Mouse (Mus musculus) thymus, postnatal 14 days (tissue): Measurements from ENCODE around the gene Olfr69.
"Not testable (repeated sequence)": the region's sequence is repeated elsewhere in the genome, so short reads cannot be mapped to it uniquely, and the experiment has no call there.

ENCODE experiments used
- DNase-seq: peaks from one replicate; pipeline ENCODE4 v3.0.0; 2021

Olfr69 gene

GRCm38 (mm10) chr7:103771494-103771893 lies at the start of gene Olfr69:
Olfr69 (minus strand) TSS chr7:103771594.
- DNase-seq, result no peak

- DNase-seq, result not testable (repeated sequence)
Observed at GRCm38 (mm10) chr7:103815085-103815484, 43.7 kb upstream of the Olfr69 start.

- DNase-seq, result no peak
Observed at GRCm38 (mm10) chr7:103813766-103814165, 42.4 kb upstream of the Olfr69 start, which contains the start of gene Hbb-bt. Hbb-bt (minus strand) TSS chr7:103813996.

DNA sequence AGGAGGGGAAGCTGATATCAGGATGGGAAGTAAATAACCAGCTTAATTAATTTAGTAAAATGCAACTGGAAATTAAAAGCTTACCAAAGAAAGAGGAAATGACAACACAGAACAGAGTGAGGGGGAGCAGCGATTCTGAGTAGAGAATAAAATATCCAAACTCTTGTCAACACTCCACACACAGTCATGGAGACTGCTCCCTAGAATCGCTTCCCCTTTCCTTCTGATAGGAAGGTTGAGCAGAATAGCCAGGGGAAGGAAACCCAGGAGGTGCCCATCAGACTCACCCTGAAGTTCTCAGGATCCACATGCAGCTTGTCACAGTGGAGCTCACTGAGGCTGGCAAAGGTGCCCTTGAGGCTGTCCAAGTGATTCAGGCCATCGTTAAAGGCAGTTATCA lies 41.8 kb upstream of the Olfr69 start:
- not testable (repeated sequence) for DNase-seq

- no peak for DNase-seq
Observed at GRCm38 (mm10) chr7:103812174-103812573, 40.8 kb upstream of the Olfr69 start.

DNA sequence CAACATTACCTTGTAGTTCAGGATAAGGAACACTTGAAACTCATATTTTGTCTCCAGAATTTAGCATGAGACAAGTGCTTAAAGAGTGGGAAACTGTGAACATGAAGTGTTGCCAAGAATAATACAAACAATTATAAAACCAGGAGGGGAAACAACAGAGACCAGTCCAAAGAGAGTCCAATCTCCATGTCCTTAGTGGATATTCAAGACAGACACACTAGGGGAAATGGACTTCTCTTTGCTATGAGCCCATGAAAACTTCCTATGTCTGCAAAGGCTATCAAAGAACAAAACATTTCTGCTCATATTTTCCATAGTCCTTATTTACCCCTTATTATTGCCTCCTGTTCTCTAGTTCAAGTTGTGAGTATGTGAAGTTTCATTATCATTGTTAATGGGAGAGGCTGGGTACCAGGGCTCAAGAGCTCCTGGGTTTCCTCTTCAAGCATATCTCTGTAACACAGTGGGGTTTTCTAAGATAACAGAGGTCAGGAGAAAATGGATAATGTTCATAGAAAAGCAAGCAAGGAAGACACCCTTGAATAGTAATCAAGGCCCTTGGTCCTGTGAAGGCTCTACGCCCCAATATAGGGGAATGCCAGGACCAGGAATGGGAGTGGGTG lies 39.9 kb upstream of the Olfr69 start:
- no peak for DNase-seq

DNA sequence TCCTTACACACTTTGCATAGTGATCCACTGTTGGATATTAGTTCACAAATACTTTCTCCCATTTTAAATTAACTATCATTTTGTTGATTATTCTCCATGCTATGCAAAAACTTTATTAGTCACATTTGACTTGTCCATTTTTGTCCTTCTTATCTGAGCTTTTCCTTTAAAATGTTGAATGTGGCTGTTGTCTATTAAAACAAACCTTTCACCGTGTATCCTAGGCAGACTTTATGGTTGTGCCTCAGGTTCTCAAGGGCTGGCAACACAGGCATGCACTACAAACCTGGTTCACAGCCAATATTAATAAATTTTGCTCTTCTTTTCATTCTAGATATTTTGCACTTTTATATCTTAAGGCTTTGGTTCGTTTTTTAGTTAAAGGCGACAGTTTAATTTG lies 39.4 kb upstream of the Olfr69 start:
- DNase-seq, result no peak

- DNase-seq, result no peak
Observed at GRCm38 (mm10) chr7:103810296-103810695, 38.9 kb upstream of the Olfr69 start.

GRCm38 (mm10) chr7:103809801-103810155 lies 38.4 kb upstream of the Olfr69 start:
- no peak for DNase-seq

DNA sequence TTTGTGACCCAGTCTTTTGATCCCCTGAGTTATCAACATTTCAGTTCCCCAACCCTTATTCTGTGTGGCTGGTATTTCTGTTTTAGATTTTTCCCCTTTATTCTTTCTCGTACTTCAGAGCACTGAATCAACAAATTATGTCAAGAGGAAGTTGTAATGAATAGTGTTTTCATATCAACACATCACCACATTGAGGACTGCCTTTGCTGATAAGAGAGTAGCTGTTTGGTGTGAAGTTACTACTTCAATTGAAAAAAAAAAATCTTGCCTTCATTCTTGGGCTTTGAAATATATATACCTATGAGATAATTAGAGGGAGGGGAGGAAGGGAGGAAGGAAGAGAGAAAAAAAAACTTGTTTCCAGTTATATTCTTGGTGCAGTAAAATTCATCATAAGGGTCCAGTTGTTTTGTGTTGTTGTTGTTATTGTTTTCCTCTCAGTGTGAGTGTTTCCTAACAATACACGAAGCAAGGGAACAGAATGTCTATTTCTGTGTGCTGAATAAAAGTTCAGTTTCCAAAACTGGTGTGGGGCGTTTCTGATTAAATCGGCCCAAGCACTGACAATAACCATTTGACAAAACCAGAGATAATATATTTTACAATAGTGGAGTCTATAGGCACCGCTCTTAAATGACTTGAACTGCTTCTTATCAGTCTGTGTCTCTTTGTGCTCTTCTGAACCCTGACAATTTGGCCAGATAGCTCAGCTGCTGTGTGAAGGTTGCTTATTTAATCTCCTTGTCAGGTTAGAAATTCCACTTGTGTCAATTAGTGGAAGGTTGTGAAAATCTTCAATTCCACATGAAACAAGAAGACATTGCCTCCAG lies 37.8 kb upstream of the Olfr69 start:
- DNase-seq, result no peak

DNA sequence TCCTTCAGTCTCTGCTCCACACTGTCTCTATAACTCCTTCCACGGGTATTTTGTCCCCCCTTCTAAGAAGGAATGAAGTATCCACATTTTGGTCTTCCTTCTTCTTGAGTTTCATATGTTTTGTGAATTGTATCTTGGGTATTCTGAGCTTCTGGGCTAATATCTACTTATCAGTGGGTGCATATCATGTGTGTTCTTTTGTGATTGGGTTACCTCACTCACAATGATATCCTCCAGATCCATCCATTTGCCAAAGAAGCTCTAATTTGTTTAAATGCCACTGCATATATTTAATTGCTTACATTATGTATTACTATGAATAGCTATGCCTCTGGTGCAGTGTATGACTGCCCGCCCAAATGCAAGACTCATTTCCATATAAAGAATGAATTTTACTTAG lies 36.7 kb upstream of the Olfr69 start:
- not testable (repeated sequence) for DNase-seq

GRCm38 (mm10) chr7:103806856-103807255 lies 35.5 kb upstream of the Olfr69 start:
- DNase-seq, result peak; percentile 15

DNA sequence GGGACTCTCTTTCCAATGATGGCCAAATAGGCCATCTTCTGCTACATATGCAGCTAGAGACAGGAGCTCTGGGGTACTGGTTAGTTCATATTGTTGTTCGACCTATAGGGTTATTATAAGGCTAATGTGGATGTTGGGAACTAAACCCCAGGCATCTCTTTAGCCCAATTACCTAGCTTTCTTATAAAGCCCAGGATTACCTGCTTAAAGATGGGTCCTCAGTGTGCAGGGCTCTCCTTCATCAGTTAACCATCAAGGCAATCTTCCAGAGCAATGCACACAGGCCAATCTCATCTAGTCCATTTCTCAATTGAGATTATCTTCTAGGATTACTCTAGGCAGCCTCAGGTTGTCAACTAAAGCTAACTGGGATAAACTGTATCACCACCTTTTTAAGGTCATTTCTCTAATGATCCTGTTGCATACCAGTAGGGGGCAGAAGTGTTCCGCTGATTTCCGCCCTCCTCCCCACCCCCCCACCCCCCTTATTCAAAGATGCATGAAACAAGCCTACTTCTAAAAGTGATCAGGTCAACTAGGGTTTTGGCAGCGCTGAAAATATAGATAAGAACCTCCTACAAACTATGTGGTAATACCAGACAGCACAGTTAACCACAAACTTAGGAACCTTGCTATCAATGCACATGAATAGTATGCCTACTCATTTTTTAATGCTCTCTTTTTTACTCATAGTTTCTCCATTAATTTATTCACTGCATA lies 21.4 kb upstream of the Olfr69 start:
- DNase-seq, result no peak

DNA sequence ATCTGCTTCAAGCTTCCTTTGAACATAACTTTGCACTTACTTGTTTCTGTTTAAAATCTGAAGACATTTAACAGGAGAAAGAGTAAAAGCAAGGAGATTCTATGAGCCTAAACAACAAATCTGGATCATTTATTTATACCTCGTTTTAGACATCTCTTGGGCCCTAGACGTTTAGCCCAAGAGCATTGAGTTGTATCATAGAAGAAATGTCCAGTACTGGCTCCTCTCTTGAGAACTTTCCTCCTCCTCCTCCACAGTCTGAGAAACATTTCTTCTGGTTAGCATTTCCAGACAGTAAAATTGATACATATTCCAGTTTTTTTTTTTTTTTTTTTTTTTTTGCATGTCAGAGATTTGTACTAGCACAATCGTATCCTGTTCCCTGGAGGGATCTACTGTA lies 20.3 kb upstream of the Olfr69 start, which contains the start of gene Olfr67:
Gene Olfr67, minus strand, starts transcription at position 101 of the 400 bp plus-strand sequence.
- DNase-seq, result no peak

DNA sequence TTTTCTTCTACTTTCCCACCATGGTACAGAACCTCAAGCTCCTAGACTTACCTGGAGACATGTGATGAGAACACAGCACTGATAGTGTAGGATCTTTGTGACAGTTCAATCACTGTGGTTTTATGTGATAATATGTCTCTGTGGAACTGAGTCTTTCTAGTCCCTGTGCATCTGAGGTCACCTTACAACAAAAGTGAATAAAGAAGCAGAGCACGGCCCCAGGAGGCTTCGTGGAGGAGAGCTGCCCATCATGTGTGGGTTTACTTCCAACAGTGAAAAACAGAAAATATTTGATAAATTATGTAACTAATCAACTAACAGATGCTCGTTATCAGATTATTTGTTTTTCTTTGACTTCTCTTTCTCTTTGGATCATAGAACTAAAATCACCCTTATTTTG lies 8.2 kb upstream of the Olfr69 start, which contains the start of gene Olfr68:
Gene Olfr68, minus strand, starts transcription at position 101 of the 400 bp plus-strand sequence.
- DNase-seq, result no peak

GRCm38 (mm10) chr7:103777652-103778051 lies 6.3 kb upstream of the Olfr69 start:
- DNase-seq, result not testable (repeated sequence)

DNA sequence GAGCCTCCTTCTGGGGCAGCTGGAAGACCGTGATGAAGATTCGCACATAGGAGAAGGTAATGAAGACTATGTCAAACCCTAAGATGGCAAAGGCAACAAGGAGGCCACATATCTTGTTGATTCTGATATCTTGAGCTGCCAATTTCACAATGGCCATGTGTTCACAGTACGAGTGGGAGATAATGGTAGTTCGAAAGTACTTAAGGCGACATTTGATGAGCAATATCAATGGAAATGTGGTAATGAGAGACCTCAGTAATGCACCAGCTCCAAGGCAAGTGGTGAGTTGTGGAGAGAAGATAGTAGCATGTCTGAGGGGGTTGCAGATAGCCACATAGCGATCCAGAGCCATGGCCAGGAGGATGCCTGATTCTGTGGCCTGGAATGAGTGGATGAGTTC lies 3.7 kb downstream of the Olfr69 start:
- not testable (repeated sequence) for DNase-seq

DNA sequence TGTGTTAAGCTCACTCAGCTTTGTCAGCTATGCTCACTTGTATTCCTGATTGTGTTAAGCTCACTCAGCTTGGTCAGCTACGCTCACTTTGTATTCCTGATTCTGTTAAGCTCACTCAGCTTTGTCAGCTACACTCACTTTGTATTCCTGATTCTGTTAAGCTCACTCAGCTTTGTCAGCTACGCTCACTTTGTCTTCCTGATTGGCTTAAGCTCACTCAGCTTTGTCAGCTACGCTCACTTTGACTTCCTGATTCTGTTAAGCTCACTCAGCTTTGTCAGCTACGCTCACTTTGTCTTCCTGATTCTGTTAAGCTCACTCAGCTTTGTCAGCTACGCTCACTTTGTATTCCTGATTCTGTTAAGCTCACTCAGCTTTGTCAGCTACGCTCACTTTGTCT lies 9.2 kb downstream of the Olfr69 start:
- not testable (repeated sequence) for DNase-seq

DNA sequence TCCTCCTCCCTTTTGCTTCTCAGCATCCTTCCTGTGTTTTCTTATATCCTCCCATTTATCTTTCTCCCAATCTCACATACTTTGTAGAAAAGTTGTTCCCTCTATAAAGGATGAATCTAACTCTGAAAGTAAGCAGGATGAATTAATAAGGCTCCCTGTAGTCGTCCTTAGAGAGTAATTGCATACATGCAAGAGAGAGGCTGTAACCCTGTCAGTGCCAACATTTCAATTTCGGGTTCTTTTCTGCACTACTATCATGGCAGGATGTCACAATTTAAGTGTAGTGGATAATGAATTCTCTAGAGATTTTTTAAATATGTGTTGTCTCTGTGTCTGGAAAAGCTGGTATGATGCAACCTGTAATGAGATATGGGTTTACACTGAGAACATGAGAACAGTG lies 14.2 kb downstream of the Olfr69 start, which contains the start of gene Olfr630:
Gene Olfr630, minus strand, starts transcription at position 101 of the 400 bp plus-strand sequence.
- no peak for DNase-seq

DNA sequence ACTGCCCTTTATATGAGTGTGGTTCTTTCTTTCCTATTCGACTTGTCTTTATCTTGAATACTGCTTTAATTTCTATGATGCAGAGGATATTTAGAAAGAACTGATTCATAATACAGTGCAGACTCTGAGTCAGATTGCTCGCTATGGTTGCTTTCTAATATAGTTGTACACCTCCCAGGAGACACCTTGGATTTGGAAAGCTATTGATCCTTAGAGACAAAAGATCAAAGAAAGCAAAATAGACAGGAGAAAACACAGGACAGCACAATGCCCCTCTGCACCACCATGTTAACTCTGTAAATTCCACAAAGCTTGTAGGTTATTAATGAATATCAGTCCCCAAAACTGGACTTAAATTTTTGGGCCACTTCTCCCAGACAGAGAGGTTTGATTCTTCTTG lies 26.6 kb downstream of the Olfr69 start, which contains the start of gene Olfr629:
Gene Olfr629, minus strand, starts transcription at position 101 of the 400 bp plus-strand sequence.
- no peak for DNase-seq

- no peak for DNase-seq
Observed at GRCm38 (mm10) chr7:103730074-103730473, 41.3 kb downstream of the Olfr69 start, which contains the start of gene Olfr628. Olfr628 (plus strand) TSS chr7:103730374.

- not testable (repeated sequence) for DNase-seq
Observed at GRCm38 (mm10) chr7:103716398-103716797, 55.0 kb downstream of the Olfr69 start.
